Mouse (Mus musculus) spleen, adult 12 weeks (tissue): Measurements from ENCODE around the gene Parp3.
"Not testable (repeated sequence)": the region's sequence is repeated elsewhere in the genome, so short reads cannot be mapped to it uniquely, and the experiment has no call there.

ENCODE experiments used
- DNase-seq: peaks from one replicate; pipeline ENCODE4 v3.0.0; 2022; ENCODE audit warnings: low spot score

Gene Parp3

GRCm38 (mm10) chr9:106476924-106477484 lies at the start of gene Parp3:
TSS of gene Parp3 (minus strand) at chr9:106476949.
- peak; percentile 92 for DNase-seq

- DNase-seq, result no peak
These were observed 43.2 kb upstream of the Parp3 start for GRCm38 (mm10) chr9:106519909-106520308.

GRCm38 (mm10) chr9:106519433-106519832 lies 42.7 kb upstream of the Parp3 start:
- no peak for DNase-seq

- DNase-seq, result no peak
These were observed 37.5 kb upstream of the Parp3 start, which contains the start of gene Iqcf5 for GRCm38 (mm10) chr9:106514273-106514672. TSS of gene Iqcf5 (plus strand) at chr9:106514573.

GRCm38 (mm10) chr9:106513566-106513965 lies 36.8 kb upstream of the Parp3 start:
- DNase-seq, result no peak

- no peak for DNase-seq
These were observed 36.1 kb upstream of the Parp3 start for GRCm38 (mm10) chr9:106512729-106513450.

GRCm38 (mm10) chr9:106509356-106509755 lies 32.6 kb upstream of the Parp3 start:
- DNase-seq, result no peak

GRCm38 (mm10) chr9:106504246-106504645 lies 27.5 kb upstream of the Parp3 start:
- no peak for DNase-seq

GRCm38 (mm10) chr9:106501846-106502245 lies 25.1 kb upstream of the Parp3 start:
- DNase-seq, result no peak

GRCm38 (mm10) chr9:106499667-106500066 lies 22.9 kb upstream of the Parp3 start, which contains the start of gene Iqcf1:
TSS of gene Iqcf1 (plus strand) at chr9:106499967.
- no peak for DNase-seq

GRCm38 (mm10) chr9:106487602-106488001 lies 10.9 kb upstream of the Parp3 start:
- not testable (repeated sequence) for DNase-seq

GRCm38 (mm10) chr9:106485076-106485475 lies 8.3 kb upstream of the Parp3 start:
- no peak for DNase-seq

- no peak for DNase-seq
These were observed 6.9 kb upstream of the Parp3 start for GRCm38 (mm10) chr9:106483606-106484005.

- DNase-seq, result no peak
These were observed 6.4 kb upstream of the Parp3 start for GRCm38 (mm10) chr9:106483136-106483535.

- DNase-seq, result no peak
These were observed 5.9 kb upstream of the Parp3 start for GRCm38 (mm10) chr9:106482578-106483115.

GRCm38 (mm10) chr9:106481676-106482075 lies 4.9 kb upstream of the Parp3 start:
- no peak for DNase-seq

- DNase-seq, result no peak
These were observed 4.3 kb upstream of the Parp3 start for GRCm38 (mm10) chr9:106481075-106481474.

- no peak for DNase-seq
These were observed 3.8 kb upstream of the Parp3 start for GRCm38 (mm10) chr9:106480541-106480940.

GRCm38 (mm10) chr9:106478101-106478500 lies 1.4 kb upstream of the Parp3 start:
- no peak for DNase-seq

- DNase-seq, result no peak
These were observed 900 bp upstream of the Parp3 start for GRCm38 (mm10) chr9:106477649-106478048.

- DNase-seq, result no peak
These were observed 486 bp downstream of the Parp3 start for GRCm38 (mm10) chr9:106476002-106476923.

GRCm38 (mm10) chr9:106475663-106476001 lies 1.1 kb downstream of the Parp3 start, which contains the start of gene Rrp9:
TSS of gene Rrp9 (plus strand) at chr9:106475963.
- no peak for DNase-seq
